Mouse (Mus musculus): ENCODE measurements around the gene Sbk2. TPM values are rescaled to one million over a fixed set of nuclear protein-coding genes. Genes with fewer than 3 reads are reported as not detected.

Sbk2 gene
- total and polyA plus RNA-seq, 2 experiments from 2014 or later, result 0.31 TPM; not detected in 1

DNA sequence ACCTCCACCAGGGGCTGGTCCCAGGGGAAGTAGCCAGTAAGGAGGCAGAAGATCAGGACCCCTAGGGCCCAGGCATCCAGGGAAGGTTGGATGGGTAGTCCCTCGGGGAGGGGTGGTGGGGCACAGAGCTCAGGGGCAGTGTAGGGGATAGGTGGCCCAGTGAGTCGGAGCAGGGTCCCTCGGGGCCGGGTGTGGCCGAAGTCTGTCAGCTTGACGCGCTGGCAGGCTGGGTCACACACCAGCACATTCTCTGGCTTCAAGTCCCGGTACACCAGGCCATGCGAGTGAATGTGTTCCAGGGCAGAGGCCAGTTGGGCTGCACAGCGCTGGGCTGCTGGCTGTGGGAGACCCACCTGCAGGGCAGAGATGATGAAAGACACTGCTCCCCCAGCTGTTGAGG is 6.8 kb downstream of the Sbk2 start:
- H3K4me1 ChIP-seq (ENCODE audit: insufficient read depth, low read length), result no peaks in the 10 kb centered on the region
- H3K36me3 ChIP-seq (ENCODE audit: insufficient read depth, low read length), result no peaks in the 10 kb centered on the region
- no peak for ATAC-seq
- no peaks in the 10 kb centered on the region for H3K27me3 ChIP-seq (ENCODE audit: insufficient read depth, low read length)
- no peak overlapping the region for H3K9ac ChIP-seq (replicated peaks; ENCODE audit: low read length)
- H3K4me3 ChIP-seq (ENCODE audit: low read length), result no peak overlapping the region
- WGBS, result 89% methylated on average over 10 of the region's 10 CpGs
- no peaks in the 10 kb centered on the region for H3K9me3 ChIP-seq (ENCODE audit: low read length)
- H3K4me2 ChIP-seq (ENCODE audit: low read depth, low read length), result no peak overlapping the region
- no peak for TF ChIP-seq CTCF (IDR thresholded peaks at IDR 0.05; ENCODE audit: low read depth)
- no peak for DNase-seq (ENCODE audit: low spot score)
- H3K27ac ChIP-seq, result no peak overlapping the region

DNA sequence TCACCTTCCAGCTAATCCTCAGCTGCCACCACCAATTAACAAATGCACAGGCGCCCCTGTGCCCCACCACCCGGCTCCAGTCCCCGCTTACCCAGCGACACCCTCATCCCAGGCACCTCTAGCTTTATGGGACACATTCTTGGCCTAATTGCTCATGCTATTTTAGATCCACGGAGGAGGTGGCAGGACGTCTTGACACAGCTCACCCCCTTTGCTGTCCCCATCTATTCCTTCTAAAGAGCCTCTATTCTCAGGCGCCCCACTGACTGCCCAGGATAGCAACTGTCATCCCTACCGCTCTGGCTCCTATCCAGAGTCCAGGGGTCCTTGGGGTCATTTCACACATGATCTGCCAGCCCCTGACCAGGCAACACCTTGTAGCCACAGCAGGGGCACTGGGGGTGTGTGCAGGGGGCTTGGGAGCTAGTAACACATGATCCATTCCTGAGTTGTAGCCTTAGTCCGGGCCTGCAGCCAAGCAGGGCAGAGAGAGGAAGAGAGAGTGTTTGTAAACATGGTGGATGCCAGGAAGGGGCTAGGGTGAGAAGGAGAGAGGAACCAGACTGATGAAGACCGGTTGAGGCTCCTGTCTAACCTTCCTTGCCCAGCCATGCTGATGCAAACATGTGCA is 10.3 kb downstream of the Sbk2 start:
- Histone ChIP-seq H3K9ac (replicated peaks; ENCODE audit: low read length) (no peak overlapping the region), H3K9me3 (ENCODE audit: low read length) (no peaks in the 10 kb centered on the region), H3K27me3 (ENCODE audit: insufficient read depth, low read length) (no peaks in the 10 kb centered on the region), H3K4me1 (ENCODE audit: insufficient read depth, low read length) (no peaks in the 10 kb centered on the region), H3K27ac (no peak overlapping the region), H3K4me3 (ENCODE audit: low read length) (no peak overlapping the region), H3K4me2 (ENCODE audit: low read depth, low read length) (no peak overlapping the region), H3K36me3 (ENCODE audit: insufficient read depth, low read length) (no peaks in the 10 kb centered on the region)
- DNase-seq (ENCODE audit: low spot score), result peak; percentile 8
- 23% methylated on average over 10 of the region's 10 CpGs for WGBS
- no peak for TF ChIP-seq CTCF (IDR thresholded peaks at IDR 0.05; ENCODE audit: low read depth)
- ATAC-seq, result no peak; the same call in 1 of the 2 replicates

DNA sequence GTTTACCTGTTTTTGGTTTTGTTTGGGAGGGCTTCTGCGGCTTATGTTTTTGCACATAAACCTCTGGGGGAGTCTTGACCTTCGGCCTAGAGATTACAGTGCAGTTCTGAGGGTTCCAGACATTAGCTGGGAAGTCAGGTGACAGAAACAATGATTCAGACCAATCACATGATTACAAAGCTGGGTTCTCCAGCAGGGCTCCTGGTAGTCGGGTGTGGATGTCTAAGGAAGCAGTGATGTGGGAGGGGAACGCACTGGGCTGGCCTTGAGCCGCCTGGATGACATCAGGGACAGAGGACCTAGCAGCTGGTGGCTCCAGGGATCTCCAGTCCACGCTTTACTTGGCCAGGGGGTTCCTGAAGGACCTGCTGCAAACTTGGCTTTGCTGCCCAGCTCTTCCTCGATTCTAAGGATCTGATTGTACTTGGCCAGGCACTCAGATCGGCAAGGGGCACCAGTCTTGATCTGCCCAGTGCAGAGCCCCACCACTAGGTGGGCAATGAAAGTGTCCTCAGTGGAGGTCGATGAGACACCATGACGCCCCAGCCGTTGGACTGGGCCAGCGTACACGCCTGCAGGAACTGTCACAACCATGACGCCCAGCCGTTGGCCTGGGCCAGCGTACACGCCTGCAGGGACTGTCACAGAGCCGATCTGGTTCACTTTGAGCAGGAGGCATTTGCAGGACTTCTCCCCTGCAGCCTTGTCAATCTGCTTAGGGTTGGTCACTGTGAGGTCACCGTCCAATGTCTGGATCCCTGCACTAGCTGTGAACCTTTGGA is 13.5 kb downstream of the Sbk2 start:
- Histone ChIP-seq H3K9me3 (ENCODE audit: low read length) (no peaks in the 10 kb centered on the region), H3K4me1 (ENCODE audit: insufficient read depth, low read length) (no peaks in the 10 kb centered on the region), H3K9ac (replicated peaks; ENCODE audit: low read length) (no peak overlapping the region), H3K36me3 (ENCODE audit: insufficient read depth, low read length) (no peaks in the 10 kb centered on the region), H3K4me3 (ENCODE audit: low read length) (no peak overlapping the region), H3K4me2 (ENCODE audit: low read depth, low read length) (no peak overlapping the region), H3K27ac (no peak overlapping the region), H3K27me3 (ENCODE audit: insufficient read depth, low read length) (no peaks in the 10 kb centered on the region)
- DNase-seq (ENCODE audit: low spot score) (no peak), ATAC-seq (no peak)
- 85% methylated on average over 19 of the region's 19 CpGs for WGBS
- TF ChIP-seq CTCF (IDR thresholded peaks at IDR 0.05; ENCODE audit: low read depth), result no peak; the same call in 1 of the 2 replicates

DNA sequence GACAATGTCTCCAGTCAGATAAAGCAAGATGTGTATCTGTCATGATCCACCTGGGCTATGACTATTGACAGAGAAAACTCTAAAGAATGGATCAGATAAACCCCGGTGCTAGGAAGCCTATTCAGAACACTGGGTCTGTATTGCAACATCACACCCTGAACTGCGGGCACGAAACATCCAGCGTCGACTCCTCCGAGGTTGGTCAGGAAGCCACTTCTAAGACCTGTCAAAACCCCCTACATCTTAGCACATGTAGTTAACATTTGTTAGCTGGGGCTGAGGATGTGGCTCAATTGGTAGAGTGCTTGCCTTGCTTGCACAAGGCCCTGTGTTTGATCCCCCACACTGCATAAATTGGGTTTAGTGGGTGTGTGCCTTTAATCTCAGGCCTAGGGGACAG is 15.8 kb downstream of the Sbk2 start:
- 89% methylated on average over 6 of the region's 6 CpGs for WGBS
- ATAC-seq, result no peak
- no peak overlapping the region for H3K4me2 ChIP-seq (ENCODE audit: low read depth, low read length)

DNA sequence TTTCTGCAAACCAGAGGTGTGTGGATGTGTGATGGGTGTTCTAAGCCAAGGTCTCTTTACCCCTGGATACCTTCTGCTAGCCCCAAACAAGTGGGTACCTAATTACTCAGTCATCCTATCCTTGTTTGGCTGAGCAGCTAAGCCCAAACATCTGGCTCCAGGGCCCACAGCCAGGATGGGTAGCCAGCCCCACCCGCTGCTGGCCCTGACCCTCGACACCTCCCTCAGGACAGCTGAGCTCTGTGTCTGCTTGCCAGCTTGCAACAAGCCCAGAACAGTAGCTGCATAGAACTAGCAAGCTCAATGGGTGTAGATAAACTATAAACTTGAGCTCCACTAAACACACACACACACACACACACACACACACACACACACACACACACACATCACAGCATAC is 16.4 kb downstream of the Sbk2 start:
- H3K4me1 ChIP-seq (ENCODE audit: insufficient read depth, low read length), result no peaks in the 10 kb centered on the region; the same call in 1 of the 2 replicates
- DNase-seq (ENCODE audit: low spot score), result no peak
- no peaks in the 10 kb centered on the region for H3K9me3 ChIP-seq (ENCODE audit: low read length)
- H3K4me2 ChIP-seq (ENCODE audit: low read depth, low read length), result no peak overlapping the region
- no peak overlapping the region for H3K9ac ChIP-seq (replicated peaks; ENCODE audit: low read length)
- H3K36me3 ChIP-seq (ENCODE audit: insufficient read depth, low read length), result no peaks in the 10 kb centered on the region
- no peak for TF ChIP-seq CTCF (IDR thresholded peaks at IDR 0.05; ENCODE audit: low read depth)
- 31% methylated on average over 2 of the region's 2 CpGs for WGBS
- no peak for ATAC-seq
- H3K27ac ChIP-seq, result no peak overlapping the region
- H3K27me3 ChIP-seq (ENCODE audit: insufficient read depth, low read length), result no peaks in the 10 kb centered on the region
- no peak overlapping the region for H3K4me3 ChIP-seq (ENCODE audit: low read length)

More for the DNA sequence above, 15.8 kb downstream of the Sbk2 start:
- no peak for DNase-seq (ENCODE audit: low spot score)
- no peaks in the 10 kb centered on the region for H3K9me3 ChIP-seq (ENCODE audit: low read length)
- H3K4me1 ChIP-seq (ENCODE audit: insufficient read depth, low read length), result no peaks in the 10 kb centered on the region; the same call in 1 of the 2 replicates
- H3K27me3 ChIP-seq (ENCODE audit: insufficient read depth, low read length), result no peaks in the 10 kb centered on the region
- no peaks in the 10 kb centered on the region for H3K36me3 ChIP-seq (ENCODE audit: insufficient read depth, low read length)
- no peak overlapping the region for H3K4me3 ChIP-seq (ENCODE audit: low read length)
- no peak for TF ChIP-seq CTCF (IDR thresholded peaks at IDR 0.05; ENCODE audit: low read depth)
- H3K9ac ChIP-seq (replicated peaks; ENCODE audit: low read length), result no peak overlapping the region
- H3K27ac ChIP-seq, result no peak overlapping the region

DNA sequence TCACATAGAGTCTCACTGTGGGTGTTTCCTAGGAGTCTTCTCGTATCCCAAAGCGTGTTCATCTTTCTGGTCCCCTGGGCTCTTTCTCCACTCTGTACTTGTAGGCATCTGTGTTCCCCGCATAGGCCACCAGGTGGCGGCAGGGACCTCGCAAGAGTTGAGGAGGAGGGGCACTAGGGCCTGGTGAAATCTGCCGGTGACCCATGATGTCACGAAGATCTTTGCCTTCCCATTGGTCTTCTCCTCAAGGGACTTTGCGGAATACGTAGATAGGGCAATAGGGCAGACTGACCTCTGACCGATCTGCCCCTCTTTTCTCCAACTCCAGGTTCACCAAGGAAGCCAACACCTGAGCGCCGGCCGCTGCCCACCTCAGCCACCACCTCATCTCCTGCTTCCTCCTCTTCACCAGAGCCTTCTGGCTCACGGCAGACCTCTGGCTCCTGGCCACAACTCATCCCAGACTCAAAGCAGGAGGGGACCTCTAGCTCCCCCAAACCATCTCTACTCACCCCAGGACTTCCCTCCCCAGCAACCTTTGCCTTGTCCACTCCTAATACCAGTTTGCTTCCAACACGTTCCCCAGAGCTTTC is 20.9 kb downstream of the Sbk2 start:
- peak; percentile 90 for ATAC-seq
- TF ChIP-seq CTCF (IDR thresholded peaks at IDR 0.05; ENCODE audit: low read depth), result peak; percentile 97
- Histone ChIP-seq H3K4me2 (ENCODE audit: low read depth, low read length) (peak overlapping the region; percentile 57), H3K36me3 (ENCODE audit: insufficient read depth, low read length) (no peaks in the 10 kb centered on the region), H3K27me3 (ENCODE audit: insufficient read depth, low read length) (no peaks in the 10 kb centered on the region), H3K4me1 (ENCODE audit: insufficient read depth, low read length) (no peaks in the 10 kb centered on the region; the same call in 1 of the 2 replicates), H3K9me3 (ENCODE audit: low read length) (no peaks in the 10 kb centered on the region), H3K4me3 (ENCODE audit: low read length) (peak overlapping the region; percentile 27), H3K9ac (replicated peaks; ENCODE audit: low read length) (no peak overlapping the region), H3K27ac (no peak overlapping the region)
- peak; percentile 95 for DNase-seq (ENCODE audit: low spot score)
- WGBS, result 19% methylated on average over 15 of the region's 15 CpGs
